Mouse (Mus musculus): Measurements from ENCODE around the gene Fam198a.

DNA sequence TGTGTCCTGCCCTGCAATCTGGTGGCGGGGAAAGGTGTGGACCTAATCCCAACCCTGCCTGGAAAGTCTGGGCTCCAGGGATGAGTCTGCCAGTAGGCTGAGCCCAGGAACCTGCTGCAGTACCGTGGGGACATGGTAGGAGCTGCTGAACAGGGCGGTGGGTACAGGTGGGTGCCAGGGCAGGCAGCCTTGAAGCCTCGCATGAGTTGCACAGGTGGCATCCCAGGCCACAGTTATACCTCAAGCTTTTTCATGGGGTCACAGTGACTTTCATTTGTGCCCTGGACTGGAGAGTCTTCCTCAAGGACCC is 281 bp downstream of the Fam198a start:
- TF ChIP-seq GATA1 (IDR thresholded peaks at IDR 0.05; ENCODE audit: borderline replicate concordance, low read length), result no peak
- no peak for TF ChIP-seq FLI1 (IDR thresholded peaks at IDR 0.05; ENCODE audit: low read length)
